Mouse (Mus musculus) adrenal gland, adult 18-20 months (tissue): ENCODE results near the gene Arhgef12. TPM values are rescaled to one million over a fixed set of nuclear protein-coding genes. Genes with fewer than 3 reads are reported as not detected.

Experiments
- DNase-seq, 2 experiments: peaks; one replicate each; pipeline ENCODE4 v3.0.0; 2021 to 2022; ENCODE audit warnings: low spot score in 2 of 2
- total RNA-seq, 2 experiments: library from RNA; stranded (reverse); gene quantifications; 1 replicate in 1 of 2; 2 replicates in 1 of 2; pipeline ENCODE4 v1.2.3; 2021

Arhgef12 gene
- total RNA-seq, 2 experiments from 2014 or later: 114 to 125 TPM

DNA sequence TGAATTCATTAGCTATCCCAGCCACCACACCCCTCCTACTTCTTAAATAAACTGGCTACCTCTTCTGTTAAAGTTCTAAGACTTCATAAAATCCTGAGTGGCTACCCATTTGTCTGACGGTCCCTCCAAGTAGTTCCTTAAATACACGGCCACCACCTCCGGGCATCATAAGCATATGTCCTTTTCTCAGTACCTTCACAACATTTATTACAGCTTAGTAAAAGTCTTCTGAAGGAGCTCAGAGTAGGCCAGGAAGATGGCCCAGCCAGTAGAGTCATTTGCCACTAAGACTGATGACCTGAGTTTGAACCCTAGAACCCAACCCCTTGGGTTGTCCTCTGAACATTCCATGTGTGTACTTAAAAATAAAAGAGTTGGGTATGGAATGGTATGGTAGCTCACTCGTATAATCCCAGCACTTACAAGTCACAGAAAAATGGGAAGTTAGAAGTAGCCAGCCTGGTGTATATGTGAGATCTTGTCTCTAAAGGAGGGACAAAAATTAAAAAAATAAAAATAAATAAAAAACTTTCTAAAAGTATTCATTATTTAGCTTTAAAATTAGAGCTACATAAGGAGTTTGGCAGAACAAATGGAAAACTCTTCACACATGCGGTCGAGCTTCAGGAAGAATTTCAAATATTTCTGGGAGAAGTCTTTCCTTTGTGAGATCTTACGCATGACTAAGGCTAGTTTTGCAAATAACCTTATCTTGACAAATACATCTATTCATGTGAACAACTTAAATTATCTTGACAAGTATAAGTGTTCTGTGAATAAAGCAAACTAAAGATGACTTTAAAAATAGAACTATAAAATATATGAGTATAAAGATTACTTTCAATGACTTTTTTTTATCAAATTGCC lies 22.3 kb downstream of the Arhgef12 start:
- no peak for DNase-seq

DNA sequence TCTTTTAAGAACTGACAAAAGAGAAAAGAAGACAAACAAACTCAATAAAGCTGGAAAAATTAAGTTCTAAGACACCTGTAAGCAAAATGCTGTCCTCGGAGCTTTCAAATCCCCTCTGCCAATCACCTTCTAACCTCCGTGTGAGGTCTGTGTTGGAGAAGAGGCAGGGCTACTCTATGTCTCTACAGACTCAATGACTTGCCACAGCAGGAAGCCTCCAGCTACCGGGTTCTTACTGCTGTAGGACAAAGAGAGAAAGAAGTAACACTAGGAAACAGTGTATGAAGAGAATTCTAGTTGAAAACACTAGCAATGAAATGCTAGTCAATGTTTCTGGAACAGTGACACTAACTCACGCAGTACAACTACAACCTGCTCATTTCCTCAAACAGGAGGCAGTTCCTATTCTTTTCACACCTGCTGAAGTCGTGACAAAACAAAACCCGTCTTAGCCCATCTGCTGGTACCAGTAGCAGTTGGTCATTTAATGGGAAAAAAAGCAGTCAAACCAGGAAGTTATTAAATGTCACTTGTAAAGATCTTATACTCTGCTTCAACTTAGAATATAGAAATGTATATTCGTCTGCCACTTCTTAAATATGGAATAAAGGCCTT lies 23.5 kb downstream of the Arhgef12 start:
- DNase-seq: no peak

DNA sequence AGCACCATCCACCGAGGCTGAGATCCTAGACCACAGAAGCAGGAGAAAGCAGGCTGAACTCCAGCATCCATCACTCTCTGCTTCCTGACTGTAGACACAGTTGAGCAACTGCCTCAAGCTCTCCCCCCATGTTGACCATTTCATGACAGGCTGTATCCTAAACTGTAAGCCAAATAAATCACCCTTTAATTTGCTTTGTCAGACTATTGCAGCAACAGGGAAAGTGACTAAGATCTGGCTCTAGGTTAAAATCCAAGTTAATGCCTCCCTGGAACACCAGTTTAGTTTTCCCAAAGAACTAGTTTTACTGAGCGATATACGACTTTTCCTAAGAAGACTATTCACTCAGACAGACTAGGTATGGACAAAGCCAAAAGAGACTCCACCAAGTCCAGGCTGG lies 28.3 kb downstream of the Arhgef12 start:
- DNase-seq: no peak

DNA sequence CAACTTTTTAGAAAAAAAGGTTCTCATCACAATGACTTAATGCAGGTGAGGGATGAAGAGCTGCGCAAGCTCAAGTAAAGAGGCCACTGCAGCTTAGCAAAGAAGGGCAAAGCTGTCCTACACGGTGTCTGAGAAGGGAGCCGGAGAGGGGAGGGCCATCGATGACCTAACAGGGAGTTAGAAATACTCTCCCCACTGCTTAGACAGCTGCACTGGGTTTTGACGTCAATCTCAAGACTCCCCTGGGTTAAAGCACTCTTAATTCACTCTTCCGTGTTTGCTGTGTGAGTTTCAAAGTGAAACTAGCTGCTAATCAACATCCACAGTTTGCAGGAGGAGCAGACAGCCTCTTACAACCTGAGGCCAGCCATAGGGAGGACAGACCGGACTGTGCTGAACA lies 30.9 kb downstream of the Arhgef12 start:
- no peak for DNase-seq

DNA sequence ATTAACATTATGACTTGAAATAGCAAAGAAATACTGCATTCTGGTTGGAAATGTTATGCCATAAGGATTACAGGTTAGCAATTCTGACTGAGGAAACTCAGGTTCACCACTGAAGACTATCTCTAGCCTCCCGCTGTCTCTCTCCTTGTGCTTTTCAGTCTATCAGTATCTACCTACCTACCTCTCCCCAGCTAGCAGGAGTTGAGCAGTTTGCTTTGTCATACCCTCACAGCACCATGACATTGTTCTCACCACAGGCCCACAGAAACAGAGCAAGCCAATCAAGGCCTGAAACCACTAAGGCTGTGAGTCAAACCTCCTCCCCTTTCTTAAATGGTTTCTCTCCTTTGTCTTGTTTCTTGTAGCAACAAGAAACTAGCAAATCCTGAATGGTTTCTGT lies 32.4 kb downstream of the Arhgef12 start:
- no peak for DNase-seq

DNA sequence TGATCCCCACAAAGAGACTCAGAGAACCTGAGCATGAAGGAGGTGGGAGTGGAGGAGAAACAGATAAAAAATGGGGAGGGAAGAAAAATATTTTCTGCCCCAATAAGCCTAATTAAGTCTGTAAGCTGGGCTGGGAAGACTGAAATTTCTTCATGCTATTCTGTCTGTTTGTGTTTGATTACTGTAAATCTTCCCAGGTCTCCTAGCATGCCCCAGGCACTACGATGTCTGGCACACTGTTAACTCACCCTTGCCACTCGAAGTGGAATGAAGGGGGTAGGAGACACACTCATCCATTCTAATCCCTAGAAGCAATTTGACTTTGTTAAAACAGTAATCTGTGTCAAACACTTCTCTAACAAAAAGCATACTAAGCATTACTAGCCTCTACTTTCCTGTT lies 35.3 kb downstream of the Arhgef12 start:
- DNase-seq: no peak

DNA sequence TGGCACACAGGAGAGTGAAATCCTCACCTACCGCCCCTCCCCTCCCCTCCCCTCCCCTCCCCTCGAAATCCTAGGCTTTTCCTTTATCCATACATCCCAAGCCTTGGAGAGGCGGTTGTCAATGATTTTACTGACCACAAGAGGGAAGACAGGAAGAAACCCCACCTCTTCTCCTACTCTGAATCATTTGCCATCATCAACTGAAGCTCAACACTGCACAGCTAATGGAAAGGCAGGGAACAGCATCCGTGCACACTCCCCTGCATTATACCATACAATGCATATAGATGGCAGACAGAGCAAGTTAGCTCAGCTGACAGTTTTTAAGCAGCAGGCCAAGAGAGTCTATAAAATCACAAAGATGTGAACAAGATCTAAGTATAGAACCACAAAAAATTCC lies 35.9 kb downstream of the Arhgef12 start:
- no peak for DNase-seq

DNA sequence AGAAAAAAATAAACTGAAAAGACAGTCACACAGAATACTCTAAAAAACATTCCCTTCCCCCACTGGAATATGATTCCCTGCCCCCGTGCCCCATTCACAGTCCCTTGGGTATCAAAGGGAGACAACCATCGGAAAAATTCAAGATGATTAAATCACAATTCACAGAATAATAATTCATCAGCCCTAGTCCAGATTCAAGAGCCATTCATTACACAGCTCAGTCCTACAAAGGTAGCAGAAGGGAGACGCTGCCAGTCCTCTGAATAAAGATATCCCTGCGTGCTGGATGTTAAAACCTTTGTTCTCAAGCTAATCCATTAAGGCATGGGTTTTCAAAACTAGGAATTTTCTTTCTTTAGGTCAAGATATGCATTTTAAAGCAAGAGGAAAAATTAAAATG lies 36.5 kb downstream of the Arhgef12 start:
- DNase-seq: no peak

DNA sequence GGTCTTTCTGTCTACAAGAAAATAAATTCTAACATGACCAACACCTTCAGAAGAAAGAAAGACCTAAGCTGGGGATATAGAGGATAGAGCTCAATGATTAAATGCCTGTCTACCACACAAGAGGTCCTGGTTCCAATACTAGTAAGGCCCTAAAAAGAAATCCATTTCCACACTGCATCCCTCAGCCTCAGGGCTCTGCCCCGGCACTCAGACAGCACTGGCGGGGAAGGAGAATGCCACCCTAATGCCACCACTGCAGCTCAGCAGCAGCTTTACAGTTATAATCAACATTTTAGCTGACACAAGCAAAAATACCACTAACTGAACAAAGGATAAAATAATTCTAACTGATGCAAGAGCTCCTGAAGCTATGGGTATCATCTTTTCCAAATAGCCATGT lies 36.9 kb downstream of the Arhgef12 start:
- DNase-seq: no peak

DNA sequence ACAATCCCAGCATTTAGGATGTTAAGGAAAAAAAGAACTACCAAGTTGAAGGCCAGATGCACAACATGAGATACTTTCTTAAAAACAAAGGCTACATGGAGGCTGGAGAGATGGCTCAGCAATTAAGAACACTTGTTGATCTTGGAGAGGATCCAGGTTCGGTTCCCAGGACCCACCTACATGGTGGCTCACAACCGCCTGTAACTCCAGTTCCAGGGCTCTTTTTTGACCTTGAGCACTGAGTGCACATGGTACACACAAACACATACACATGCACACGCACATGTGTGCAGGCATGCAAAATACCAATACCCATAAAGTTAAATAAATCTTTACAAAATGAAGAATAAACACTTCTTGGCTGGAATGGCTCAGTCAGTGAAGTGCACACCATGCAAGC lies 39.1 kb downstream of the Arhgef12 start:
- no peak for DNase-seq

DNA sequence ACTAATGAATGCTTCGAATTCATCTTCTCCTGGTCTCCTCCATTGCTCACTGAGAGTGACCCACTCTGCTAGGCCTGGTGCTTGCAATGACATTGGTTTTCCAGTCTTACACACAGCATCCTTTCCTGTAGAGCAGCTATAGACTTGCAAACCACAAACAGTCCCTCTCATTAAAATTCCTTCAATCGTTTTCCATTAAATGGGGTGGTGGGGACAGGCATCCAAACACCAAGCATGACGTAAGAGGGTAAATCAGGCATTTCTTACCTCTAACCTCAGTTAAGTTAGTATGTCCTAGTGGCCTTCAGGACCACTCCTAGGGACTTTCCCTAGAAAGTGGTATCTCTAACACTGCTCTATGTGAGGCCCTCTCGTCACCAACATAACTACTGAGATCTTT lies 41.8 kb downstream of the Arhgef12 start:
- no peak for DNase-seq

DNA sequence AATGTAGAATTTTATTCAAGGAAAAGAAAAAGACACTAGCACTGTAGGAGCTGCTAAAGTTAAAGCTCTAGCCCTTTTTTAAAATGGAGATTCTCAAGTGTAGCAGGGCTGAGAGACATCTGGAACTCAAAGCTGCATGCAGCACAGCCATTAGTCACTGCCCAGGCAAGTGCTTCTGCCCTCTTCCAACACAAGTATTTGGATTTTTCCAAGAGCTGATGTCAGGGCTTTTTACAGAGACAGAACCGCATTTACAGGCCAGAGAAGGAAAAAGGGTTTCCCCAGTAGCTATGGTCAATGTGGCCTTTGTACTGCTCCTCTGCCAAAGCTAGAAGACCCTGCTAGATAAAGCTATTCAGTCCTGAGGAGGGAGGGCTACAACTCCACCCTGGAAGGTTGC lies 45.5 kb downstream of the Arhgef12 start:
- DNase-seq: no peak

DNA sequence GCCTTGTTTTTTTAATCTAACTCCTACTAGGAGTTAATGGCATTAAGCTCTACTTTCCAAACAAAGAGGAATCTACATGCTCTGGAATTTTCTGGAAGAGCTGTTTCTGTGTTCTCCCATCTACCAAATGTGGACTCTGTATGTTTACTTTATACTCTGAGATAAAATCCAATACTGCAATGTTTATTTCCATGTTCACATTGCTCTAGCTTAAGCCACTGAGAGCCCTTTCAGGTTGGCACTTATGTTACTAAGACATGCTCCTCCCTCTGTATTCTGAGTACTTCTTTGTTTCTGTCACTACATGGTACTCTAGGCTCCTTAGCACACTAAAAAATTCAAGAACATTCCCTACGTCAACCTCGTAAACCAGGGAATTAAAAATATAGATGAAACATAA lies 56.6 kb downstream of the Arhgef12 start:
- DNase-seq: no peak

DNA sequence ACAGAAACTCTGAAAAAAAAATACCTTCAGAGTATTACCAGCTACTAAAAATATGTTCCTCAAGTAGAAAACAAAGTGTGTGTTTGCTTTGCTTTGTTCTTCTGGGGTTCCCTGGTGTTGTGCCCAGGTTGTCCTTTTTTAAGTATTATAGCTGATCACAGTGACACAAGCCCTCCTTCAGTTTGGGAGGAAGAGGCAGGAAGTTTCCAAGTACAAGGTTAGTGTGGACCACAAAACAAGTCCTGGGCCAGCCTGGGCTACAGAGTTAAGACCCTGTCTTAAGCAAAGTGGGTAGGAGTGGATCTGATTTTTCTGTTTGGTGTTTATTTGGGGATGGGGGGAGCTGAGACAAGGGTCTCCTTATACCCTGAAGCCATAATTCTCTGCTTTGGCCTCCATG lies 62.6 kb downstream of the Arhgef12 start:
- no peak for DNase-seq

DNA sequence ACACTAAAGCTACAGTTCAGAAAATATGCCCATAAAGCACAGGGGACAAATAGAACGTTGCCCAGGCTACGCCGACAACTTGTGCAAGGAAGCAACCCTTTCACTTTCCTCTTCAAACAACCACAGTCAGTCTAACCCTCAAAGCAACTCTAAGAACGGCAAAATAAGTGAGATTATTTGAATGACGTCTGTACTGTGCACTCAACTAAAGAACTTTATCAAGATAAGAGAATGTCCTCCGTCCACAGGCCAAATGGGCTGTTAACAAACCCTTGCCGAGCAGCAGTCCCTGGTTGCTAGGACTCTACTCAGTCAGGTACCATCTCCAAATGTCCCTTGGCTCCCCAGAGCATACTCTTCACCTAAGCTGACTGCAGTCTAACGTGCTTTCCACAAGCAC lies 68.6 kb downstream of the Arhgef12 start:
- no peak for DNase-seq

DNA sequence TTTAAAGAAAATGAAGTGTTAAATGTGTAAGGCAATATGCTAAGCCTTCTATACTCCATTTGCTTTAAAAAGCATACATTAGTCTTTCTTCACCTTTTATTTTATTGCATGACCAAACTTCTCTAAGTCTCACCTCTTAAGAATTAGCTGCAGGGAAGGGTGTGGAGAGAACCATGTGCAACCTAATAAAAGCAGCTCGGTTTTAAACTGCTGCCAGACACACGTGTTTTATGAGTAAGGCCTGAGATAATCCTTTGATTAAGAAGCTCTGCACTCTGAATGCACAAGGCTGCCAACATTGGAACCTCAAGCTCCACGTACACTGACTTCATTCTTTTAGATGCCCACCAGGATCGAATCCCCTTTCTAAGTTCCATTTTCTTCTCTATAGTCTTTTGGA lies 71.8 kb downstream of the Arhgef12 start:
- DNase-seq: no peak

DNA sequence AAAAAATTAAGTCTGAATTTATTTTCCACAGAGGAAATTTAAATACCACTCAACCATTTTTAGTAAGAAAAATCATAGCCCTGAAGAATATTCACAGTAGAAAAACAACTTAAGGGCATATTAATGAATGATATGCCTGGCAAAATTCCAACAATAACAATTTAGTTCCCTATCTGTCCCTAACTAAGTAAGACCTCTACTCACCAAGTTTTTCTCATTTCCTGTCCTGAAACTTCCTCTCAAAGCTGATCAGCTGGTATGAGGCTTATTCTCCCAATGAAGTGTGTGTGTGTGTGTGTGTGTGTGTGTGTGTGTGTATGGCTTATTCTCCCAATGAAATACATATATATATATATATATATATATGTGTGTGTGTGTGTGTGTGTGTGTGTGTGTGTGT lies 72.8 kb downstream of the Arhgef12 start:
- no peak for DNase-seq

DNA sequence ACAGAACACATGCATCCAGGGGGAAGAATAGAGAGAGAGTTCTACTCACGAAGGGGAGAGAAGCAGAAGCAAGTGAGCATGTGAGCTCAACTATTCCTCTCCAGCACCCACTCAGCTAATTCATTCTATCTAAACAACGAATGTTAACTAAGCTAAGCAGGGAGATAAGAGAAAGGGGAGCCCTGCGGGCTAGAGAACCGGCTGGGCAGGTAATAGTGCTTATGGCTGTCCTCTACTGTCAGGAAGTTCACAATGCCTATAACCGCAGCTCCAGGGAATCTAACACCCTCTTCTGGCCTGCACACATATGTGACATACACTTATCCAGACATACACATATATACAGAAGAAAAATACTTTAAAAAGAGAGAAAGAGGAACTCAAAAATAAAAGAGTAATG lies 79.3 kb downstream of the Arhgef12 start:
- DNase-seq: no peak

DNA sequence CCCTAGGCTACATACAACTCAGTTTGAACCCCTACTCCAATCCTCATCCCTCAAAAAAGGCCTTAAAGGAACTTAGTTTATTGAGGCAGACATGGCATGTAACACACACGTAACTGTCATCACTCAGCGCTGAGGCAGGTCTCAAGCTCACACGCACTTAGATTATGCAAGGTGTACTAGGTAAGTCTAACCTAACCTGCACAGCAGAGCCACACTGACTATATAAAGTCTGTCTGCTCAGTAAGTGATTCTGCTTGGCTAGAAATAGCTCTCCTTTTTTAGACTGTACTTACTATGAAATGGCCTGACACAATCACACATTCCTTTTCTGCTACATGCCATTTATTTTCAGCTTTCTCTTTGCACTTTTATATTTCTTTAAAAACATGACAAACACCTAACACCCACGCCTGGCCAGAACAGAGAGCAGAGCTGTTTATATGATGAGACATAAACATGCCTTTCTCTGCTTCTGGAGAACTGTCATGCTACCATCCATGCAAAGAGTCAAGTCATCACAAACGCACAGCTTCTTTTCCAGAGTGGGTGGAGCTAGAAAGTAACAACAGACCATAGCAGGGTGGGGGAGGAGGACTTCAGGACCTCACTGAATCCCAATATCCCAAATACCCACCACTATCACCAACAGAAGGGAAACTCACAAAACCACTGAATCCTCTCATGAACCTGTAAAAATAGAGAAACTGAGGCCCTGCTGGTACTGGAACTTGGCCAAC lies 85.4 kb downstream of the Arhgef12 start:
- no peak for DNase-seq

DNA sequence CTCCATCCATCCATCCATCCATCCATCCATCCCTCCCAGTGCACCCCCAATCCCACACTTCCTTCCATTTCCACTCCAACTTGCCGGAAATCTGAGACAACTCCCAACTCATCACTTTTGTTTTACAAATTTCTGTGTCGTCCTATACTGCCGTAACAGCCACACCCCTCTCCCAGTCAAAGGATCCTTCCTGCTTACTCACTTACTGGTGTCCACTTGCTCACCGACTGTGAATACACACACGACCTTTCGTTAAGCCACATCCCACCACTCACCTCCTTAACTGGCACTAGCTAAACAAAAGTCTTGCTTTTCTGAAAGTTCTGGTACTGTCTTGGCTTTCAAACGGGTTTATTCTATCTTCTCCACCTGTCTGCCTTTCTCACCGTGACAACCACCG lies 87.4 kb downstream of the Arhgef12 start:
- no peak for DNase-seq

DNA sequence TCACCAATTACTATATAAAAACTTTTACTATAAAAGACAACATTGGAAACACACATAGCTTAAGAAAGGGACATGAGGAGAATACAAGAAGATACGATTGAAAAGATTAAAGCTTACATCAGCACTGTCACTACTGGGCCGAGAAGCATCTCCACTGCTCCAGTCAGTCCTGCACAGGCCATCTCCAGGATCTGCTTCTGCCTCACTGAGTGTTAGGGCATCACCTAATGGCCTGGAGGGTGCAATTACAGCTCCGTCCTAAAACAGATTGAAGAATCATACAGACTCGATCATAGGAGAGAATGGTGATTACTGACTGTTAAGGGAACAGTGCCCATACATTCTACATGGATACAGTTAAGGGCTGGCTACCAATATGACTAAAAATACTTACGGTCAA lies 91.3 kb downstream of the Arhgef12 start:
- no peak for DNase-seq

DNA sequence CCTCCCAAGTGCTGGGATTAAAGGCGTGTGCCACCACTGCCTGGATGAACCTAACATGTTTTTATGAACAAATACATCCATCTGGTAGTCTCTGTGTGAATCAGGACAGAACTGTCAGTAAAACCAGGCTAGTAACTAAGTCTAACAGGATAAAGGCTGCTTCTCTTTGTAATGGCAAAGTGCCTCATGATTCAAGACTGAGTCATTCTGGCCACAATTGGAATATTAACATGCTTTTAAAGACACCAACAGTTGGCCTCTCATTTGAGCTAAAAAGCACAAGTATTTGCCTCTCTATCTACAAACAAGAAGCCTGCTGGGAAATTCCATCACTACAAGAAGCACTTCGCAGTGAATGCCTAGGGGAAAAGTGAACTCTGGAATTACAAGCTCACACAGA lies 91.7 kb downstream of the Arhgef12 start:
- DNase-seq: no peak
